ENCODE assay signal across 8 mouse cellular contexts in genomic region chr5:106274617-106275016, GRCm38 (mm10).
DNase-seq lines count a peak whose midpoint lies in the region; ATAC-seq and TF ChIP-seq lines count a peak whose summit lies in the region.

No protein-coding gene starts in this region.

- DNase-seq in hindbrain, embryonic 11.5 days (ENCODE audit: low spot score), result peak; percentile 54
- peak; percentile 24 to 40 for DNase-seq in cerebellum, adult 2 months
- peak; percentile 22 for DNase-seq in liver, postnatal 0 days
- no peak for DNase-seq in ovary, postnatal 36 days (ENCODE audit: low spot score)
- DNase-seq in left cerebral cortex, adult 9 months (ENCODE audit: low spot score in 2 of 2), result no peak

- no peaks in the 10 kb centered on the region for H3K9me3 ChIP-seq in hindbrain, embryonic 11.5 days (ENCODE audit: control insufficient read depth, low read length)
- no peaks in the 10 kb centered on the region for H3K9me3 ChIP-seq in hindbrain, embryonic 13.5 days
- no peaks in the 10 kb centered on the region for H3K9me3 ChIP-seq in E14TG2a.4 (ENCODE audit: low read length)
- H3K9me3 ChIP-seq in liver, postnatal 0 days (ENCODE audit: low read length), result no peaks in the 10 kb centered on the region

- no peak for ATAC-seq in hindbrain, embryonic 11.5 days (ENCODE audit: low FRiP score)
- no peak for ATAC-seq in hindbrain, embryonic 13.5 days (ENCODE audit: low FRiP score)
- ATAC-seq in liver, postnatal 0 days, result no peak
- ATAC-seq in erythroid progenitor cell, adult 5-6 weeks (replicated peaks; ENCODE audit: low FRiP score, poor library complexity, severe bottlenecking), result no peak

- H3K27me3 ChIP-seq in hindbrain, embryonic 11.5 days (ENCODE audit: control insufficient read depth, insufficient read depth, low read length), result no peaks in the 10 kb centered on the region
- H3K27me3 ChIP-seq in hindbrain, embryonic 13.5 days, result no peaks in the 10 kb centered on the region; the same call in 1 of the 2 replicates
- H3K27me3 ChIP-seq in E14TG2a.4 (ENCODE audit: insufficient read depth, low read length), result no peaks in the 10 kb centered on the region
- H3K27me3 ChIP-seq in cerebellum, adult 2 months (ENCODE audit: control insufficient read depth, insufficient read depth, low read length), result no peaks in the 10 kb centered on the region
- H3K27me3 ChIP-seq in liver, postnatal 0 days (ENCODE audit: insufficient read depth, low read length), result no peaks in the 10 kb centered on the region

- no peaks in the 10 kb centered on the region for H3K4me1 ChIP-seq in hindbrain, embryonic 11.5 days (replicated peaks; ENCODE audit: control insufficient read depth, insufficient read depth, low read length)
- no peaks in the 10 kb centered on the region for H3K4me1 ChIP-seq in hindbrain, embryonic 13.5 days (replicated peaks)
- no peaks in the 10 kb centered on the region for H3K4me1 ChIP-seq in E14TG2a.4 (replicated peaks; ENCODE audit: low read depth, low read length)
- H3K4me1 ChIP-seq in cerebellum, adult 2 months (ENCODE audit: control insufficient read depth, insufficient read depth, low read length), result peaks cover 10% of the 10 kb centered on the region
- H3K4me1 ChIP-seq in liver, postnatal 0 days (ENCODE audit: insufficient read depth), result no peaks in the 10 kb centered on the region

- no peak overlapping the region for H3K27ac ChIP-seq in hindbrain, embryonic 11.5 days (ENCODE audit: low read depth, low read length)
- no peak overlapping the region for H3K27ac ChIP-seq in hindbrain, embryonic 13.5 days
- H3K27ac ChIP-seq in cerebellum, adult 2 months (ENCODE audit: insufficient read depth, low read length), result no peak overlapping the region
- no peak overlapping the region for H3K27ac ChIP-seq in liver, postnatal 0 days (ENCODE audit: low read depth)

- 32% methylated on average over 10 of the region's 10 CpGs for WGBS in hindbrain, embryonic 11.5 days
- 31% methylated on average over 10 of the region's 10 CpGs for whole genome bisulfite sequencing in hindbrain, embryonic 13.5 days
- WGBS in cerebellum, adult 2 months, result 44% methylated on average over 10 of the region's 10 CpGs
- 27% methylated on average over 10 of the region's 10 CpGs for WGBS in liver, postnatal 0 days (ENCODE audit: insufficient replicate concordance)

- peak; percentile 70 for TF ChIP-seq CTCF in E14TG2a.4 (conservative IDR thresholded peaks at IDR 0.05; ENCODE audit: low read length)
- TF ChIP-seq CTCF in cerebellum, adult 2 months (IDR thresholded peaks at IDR 0.05; ENCODE audit: borderline replicate concordance, insufficient read depth, low read depth, low read length), result peak; percentile 59; the same call in 1 of the 2 replicates
- peak; percentile 75 for TF ChIP-seq CTCF in liver, postnatal 0 days (IDR thresholded peaks at IDR 0.05; ENCODE audit: low read depth)

- no peak overlapping the region for H3K4me2 ChIP-seq in hindbrain, embryonic 11.5 days (replicated peaks; ENCODE audit: low read depth, low read length)
- no peak overlapping the region for H3K4me2 ChIP-seq in hindbrain, embryonic 13.5 days
- H3K4me2 ChIP-seq in liver, postnatal 0 days (ENCODE audit: low read depth, low read length), result no peak overlapping the region

- no peak for TF ChIP-seq EP300 in liver, postnatal 0 days (IDR thresholded peaks at IDR 0.05; ENCODE audit: low read depth)

- H3K36me3 ChIP-seq in hindbrain, embryonic 11.5 days (ENCODE audit: control insufficient read depth, insufficient read depth, low read length), result no peaks in the 10 kb centered on the region
- H3K36me3 ChIP-seq in hindbrain, embryonic 13.5 days, result no peaks in the 10 kb centered on the region
- H3K36me3 ChIP-seq in E14TG2a.4 (ENCODE audit: insufficient read depth, low read length), result no peaks in the 10 kb centered on the region
- no peaks in the 10 kb centered on the region for H3K36me3 ChIP-seq in liver, postnatal 0 days (replicated peaks; ENCODE audit: insufficient read depth, low read length)

- no peak for TF ChIP-seq POLR2A in cerebellum, adult 2 months (IDR thresholded peaks at IDR 0.05; ENCODE audit: borderline replicate concordance, insufficient read depth, low read length)

- no peak overlapping the region for H3K4me3 ChIP-seq in hindbrain, embryonic 11.5 days (ENCODE audit: low read depth, low read length)
- no peak overlapping the region for H3K4me3 ChIP-seq in hindbrain, embryonic 13.5 days
- 0 out of 2 replicates have a peak overlapping the region, but pooled peaks have one; percentile 26 for H3K4me3 ChIP-seq in E14TG2a.4 (replicated peaks; ENCODE audit: low read length)
- no peak overlapping the region for H3K4me3 ChIP-seq in cerebellum, adult 2 months (replicated peaks; ENCODE audit: insufficient read depth, low read depth, low read length)
- no peak overlapping the region for H3K4me3 ChIP-seq in liver, postnatal 0 days (ENCODE audit: low read depth, low read length)

- H3K9ac ChIP-seq in hindbrain, embryonic 11.5 days (ENCODE audit: low read depth, low read length), result no peak overlapping the region
- no peak overlapping the region for H3K9ac ChIP-seq in hindbrain, embryonic 13.5 days
- H3K9ac ChIP-seq in liver, postnatal 0 days (replicated peaks), result no peak overlapping the region

Comparison
In these comparisons a context has a peak if more than half of its experiments do, and no peak if none do; other contexts are left out.
1. DNase-seq: peak in hindbrain, embryonic 11.5 days (single experiment), cerebellum, adult 2 months (2 of 2) and liver, postnatal 0 days (single experiment); none in ovary, postnatal 36 days (single experiment) and left cerebral cortex, adult 9 months (0 of 2).
2. Peak in every context shown above with its lines, with median percentiles within 50 percentile points of each other: CTCF ChIP-seq.